Mouse (Mus musculus): ENCODE results near the gene Ccl17. TPM values are rescaled to one million over a fixed set of nuclear protein-coding genes. Genes with fewer than 3 reads are reported as not detected.

The Ccl17 gene
- polyA plus RNA-seq (2017; shearing (Covaris generic)): 1 to 10 TPM in 1 of 2 experiments, not detected in 1; 5.2 TPM

GRCm38 (mm10) chr8:94810153-94810552 is at the start of gene Ccl17:
Gene Ccl17 (plus strand): TSS chr8:94810453.

GRCm38 (mm10) chr8:94771941-94772670 is 38.1 kb upstream of the Ccl17 start, which contains the start of gene Cx3cl1:
Gene Cx3cl1 (plus strand): TSS chr8:94772009.

GRCm38 (mm10) chr8:94837662-94838574 is 27.7 kb downstream of the Ccl17 start, which contains the start of the genes Coq9 and Ciapin1:
Gene Coq9 (plus strand): TSS chr8:94838321.
Gene Ciapin1 (minus strand): TSS chr8:94838358.

GRCm38 (mm10) chr8:94857346-94858173 is 47.3 kb downstream of the Ccl17 start, which contains the start of gene Polr2c:
Gene Polr2c (plus strand): TSS chr8:94857450.

Other genes with a start within 250 kb of the Ccl17 start
- 10 to 100 TPM; 50.4 to 53.6 TPM for gene Rspry1, start 208.5 kb upstream of the Ccl17 start, polyA plus RNA-seq (2017; shearing (Covaris generic))
- gene Fam192a, start 208.5 kb upstream of the Ccl17 start, polyA plus RNA-seq (2017; shearing (Covaris generic)): 10 to 100 TPM; 80.2 to 86.0 TPM
- 100 to 1,000 TPM; 183 to 201 TPM for gene Arl2bp, start 143.9 kb upstream of the Ccl17 start, polyA plus RNA-seq (2017; shearing (Covaris generic))
- under 1 TPM; 0.21 to 0.25 TPM for gene Pllp, start 114.2 kb upstream of the Ccl17 start, polyA plus RNA-seq (2017; shearing (Covaris generic))
- 10 to 100 TPM in 1 of 2 experiments, under 1 TPM in 1; 0.50 to 10.0 TPM for gene Ccl22, start 64.9 kb upstream of the Ccl17 start, polyA plus RNA-seq (2017; shearing (Covaris generic))
- gene Cx3cl1, start 38.4 kb upstream of the Ccl17 start, polyA plus RNA-seq (2017; shearing (Covaris generic)): 1 to 10 TPM in 1 of 2 experiments, not detected in 1; 1.0 TPM
- 10 to 100 TPM; 53.5 to 59.9 TPM for gene Coq9, start 27.9 kb downstream of the Ccl17 start, polyA plus RNA-seq (2017; shearing (Covaris generic))
- 10 to 100 TPM; 88.9 to 98.2 TPM for gene Ciapin1, start 27.9 kb downstream of the Ccl17 start, polyA plus RNA-seq (2017; shearing (Covaris generic))
- gene Polr2c, start 47.0 kb downstream of the Ccl17 start, polyA plus RNA-seq (2017; shearing (Covaris generic)): 100 to 1,000 TPM; 106 to 118 TPM
- gene Dok4, start 65.9 kb downstream of the Ccl17 start, polyA plus RNA-seq (2017; shearing (Covaris generic)): 1 to 10 TPM; 1.8 to 3.3 TPM
- gene Ccdc102a, start 107.6 kb downstream of the Ccl17 start, polyA plus RNA-seq (2017; shearing (Covaris generic)): 1 to 10 TPM; 1.7 to 3.9 TPM
- under 1 TPM in 1 of 2 experiments, not detected in 1; 0.96 TPM for gene Adgrg5, start 113.2 kb downstream of the Ccl17 start, polyA plus RNA-seq (2017; shearing (Covaris generic))
- gene Adgrg1, start 164.3 kb downstream of the Ccl17 start, polyA plus RNA-seq (2017; shearing (Covaris generic)): 1 to 10 TPM; 2.2 to 3.3 TPM
- under 1 TPM; 0.34 to 0.56 TPM for gene Adgrg3, start 207.2 kb downstream of the Ccl17 start, polyA plus RNA-seq (2017; shearing (Covaris generic))
- gene Drc7, start 244.7 kb downstream of the Ccl17 start, polyA plus RNA-seq (2017; shearing (Covaris generic)): not detected